Mouse (Mus musculus): ENCODE data around the gene Capn2.

GRCm38 (mm10) chr1:182550761-182551160 lies 33.4 kb upstream of the Capn2 start:
- TF ChIP-seq ZC3H11A (IDR thresholded peaks at IDR 0.05; ENCODE audit: low read depth, low read length): no peak
- TF ChIP-seq POLR2A (IDR thresholded peaks at IDR 0.05; ENCODE audit: control insufficient read depth in 1 of 2, insufficient read depth in 1 of 2, low read depth in 1 of 2, low read length in 2 of 2, poor library complexity in 1 of 2): no peak

Measured in MEL (cell line).